Mouse (Mus musculus) myocyte (in vitro differentiated cells): ENCODE results near the gene Mrtfa. TPM values are rescaled to one million over a fixed set of nuclear protein-coding genes. Genes with fewer than 3 reads are reported as not detected.

ENCODE experiments used
- H3K27me3 ChIP-seq: one replicate; pipeline ENCODE4 v1.6.1; 2011; ENCODE audit not compliant: control insufficient read depth, insufficient read depth, insufficient read length
- H3K36me3 ChIP-seq: one replicate; pipeline ENCODE4 v1.6.1; 2011; ENCODE audit not compliant: control insufficient read depth, insufficient read depth
- H3K4me2 ChIP-seq: one replicate; pipeline ENCODE4 v1.6.1; 2011; ENCODE audit warnings: low read depth, control low read depth
- H3K4me3 ChIP-seq: one replicate; pipeline ENCODE4 v1.5.1; 2011; ENCODE audit warnings: mild to moderate bottlenecking, control low read depth, moderate library complexity
- H3K79me2 ChIP-seq: one replicate; pipeline ENCODE4 v1.6.1; 2011; ENCODE audit not compliant: control insufficient read depth, insufficient read depth
- H3ac ChIP-seq: one replicate; pipeline ENCODE4 v1.6.1; 2011; ENCODE audit not compliant: control insufficient read depth, insufficient read length
- CEBPB ChIP-seq: IDR thresholded peaks from 2 replicates; pipeline ENCODE4 v1.6.1; 2011; ENCODE audit warnings: mild to moderate bottlenecking, moderate library complexity; ENCODE audit not compliant: poor library complexity, insufficient read depth, severe bottlenecking
- E2F4 ChIP-seq: IDR thresholded peaks from one replicate; pipeline ENCODE4 v1.6.1; 2011; ENCODE audit warnings: mild to moderate bottlenecking, control low read depth, moderate library complexity; ENCODE audit not compliant: insufficient read depth
- MAX ChIP-seq: IDR thresholded peaks from one replicate; pipeline ENCODE4 v1.6.1; 2011; ENCODE audit warnings: low read depth, mild to moderate bottlenecking, control low read depth
- MYOD1 ChIP-seq, 3 experiments: IDR thresholded peaks; one replicate each; pipeline ENCODE4 v1.6.1; 2011; ENCODE audit warnings: control low read depth in 2 of 3, low read depth in 2 of 3, mild to moderate bottlenecking in 2 of 3, moderate library complexity in 1 of 3; ENCODE audit not compliant: insufficient read length in 2 of 3, control insufficient read depth in 1 of 3
- MYOG ChIP-seq, 3 experiments: IDR thresholded peaks; one replicate each; pipeline ENCODE4 v1.6.1; 2011; ENCODE audit warnings: control low read depth in 2 of 3, low read depth in 2 of 3, mild to moderate bottlenecking in 2 of 3; ENCODE audit not compliant: insufficient read length in 2 of 3, control insufficient read depth in 1 of 3, insufficient read depth in 1 of 3
- POLR2A ChIP-seq: IDR thresholded peaks from one replicate; pipeline ENCODE4 v1.6.1; 2011; ENCODE audit warnings: low read depth, mild to moderate bottlenecking, control low read depth, moderate library complexity; ENCODE audit not compliant: insufficient read length
- POLR2AphosphoS2 ChIP-seq: IDR thresholded peaks from one replicate; pipeline ENCODE4 v1.6.1; 2011; ENCODE audit warnings: low read depth, control low read depth; ENCODE audit not compliant: insufficient read length
- REST ChIP-seq: IDR thresholded peaks from one replicate; pipeline ENCODE4 v1.6.1; 2011; ENCODE audit warnings: mild to moderate bottlenecking, control low read depth, moderate library complexity; ENCODE audit not compliant: insufficient read depth, insufficient read length
- SRF ChIP-seq: IDR thresholded peaks from one replicate; pipeline ENCODE4 v1.6.1; 2011; ENCODE audit warnings: low read depth; ENCODE audit not compliant: control insufficient read depth, insufficient read length
- TCF12 ChIP-seq: IDR thresholded peaks from one replicate; pipeline ENCODE4 v1.6.1; 2011; ENCODE audit warnings: mild to moderate bottlenecking, control low read depth; ENCODE audit not compliant: poor library complexity, insufficient read depth, severe bottlenecking
- TCF3 ChIP-seq: IDR thresholded peaks from one replicate; pipeline ENCODE4 v1.6.1; 2011; ENCODE audit warnings: low read depth, control low read depth; ENCODE audit not compliant: insufficient read length
- USF1 ChIP-seq: IDR thresholded peaks from one replicate; pipeline ENCODE4 v1.6.1; 2011; ENCODE audit warnings: low read depth, mild to moderate bottlenecking, control low read depth, moderate library complexity
- polyA plus RNA-seq: library from polyadenylated mRNA; unstranded; fragments of >200 nt; fragmentation: generic; extraction: Trizol; gene quantifications from one replicate; pipeline ENCODE4 v1.2.1, GENCODE M21; 2012; ENCODE audit warnings: missing spikeins

Gene Mrtfa
- polyA plus RNA-seq, 1 experiment = 36.0 TPM

GRCm38 (mm10) chr15:81216906-81217653 lies 26.5 kb upstream of the Mrtfa start:
- Histone ChIP-seq H3K4me2 (peak overlapping the region; percentile 79), H3K36me3 (no peaks in the 10 kb centered on the region), H3K79me2 (no peaks in the 10 kb centered on the region), H3K4me3 (peak overlapping the region; percentile 5), H3K27me3 (no peaks in the 10 kb centered on the region), H3ac (no peak overlapping the region)
- TF ChIP-seq POLR2A (peak; percentile 53), POLR2AphosphoS2 (no peak)

GRCm38 (mm10) chr15:81212976-81213375 lies 22.4 kb upstream of the Mrtfa start:
- Histone ChIP-seq H3K36me3 (no peaks in the 10 kb centered on the region), H3K4me3 (no peak overlapping the region), H3K79me2 (no peaks in the 10 kb centered on the region), H3ac (no peak overlapping the region), H3K4me2 (peak overlapping the region; percentile 49), H3K27me3 (no peaks in the 10 kb centered on the region)
- TF ChIP-seq MYOG (IDR thresholded peaks at IDR 0.05; ENCODE audit: control insufficient read depth in 1 of 3, insufficient read depth in 1 of 3, insufficient read length in 2 of 3, low read depth in 2 of 3) = peak in 1 of 3 experiments; percentile 29
- no peak for TF ChIP-seq E2F4
- no peak for TF ChIP-seq MAX
- peak; percentile 24 for TF ChIP-seq TCF12
- TF ChIP-seq SRF = no peak
- no peak for TF ChIP-seq POLR2AphosphoS2
- no peak for TF ChIP-seq TCF3
- no peak for TF ChIP-seq MYOD1 (IDR thresholded peaks at IDR 0.05; ENCODE audit: control insufficient read depth in 1 of 3, insufficient read length in 2 of 3, low read depth in 2 of 3)
- no peak for TF ChIP-seq CEBPB
- TF ChIP-seq POLR2A = no peak

DNA sequence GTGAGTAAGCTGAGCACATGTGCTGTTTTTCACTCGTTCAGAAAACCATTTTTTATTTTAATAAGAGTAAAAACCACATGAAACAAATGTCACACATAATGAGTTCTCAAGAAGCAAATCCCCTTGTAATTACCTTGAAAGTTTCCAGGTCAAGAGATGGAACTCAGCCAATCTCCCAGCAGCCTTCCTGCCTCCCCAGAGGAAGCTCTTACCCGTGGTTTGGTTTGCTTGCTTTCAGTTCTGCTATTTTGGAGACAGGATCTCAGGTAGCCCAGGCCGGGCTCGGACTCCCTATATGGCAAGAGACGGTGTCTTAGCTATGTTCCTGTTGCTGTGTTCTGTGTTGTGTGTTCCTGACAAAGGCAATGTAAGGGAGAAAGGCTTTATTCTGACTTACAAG lies 19.9 kb upstream of the Mrtfa start:
- no peak overlapping the region for H3K4me2 ChIP-seq
- no peaks in the 10 kb centered on the region for H3K27me3 ChIP-seq
- no peaks in the 10 kb centered on the region for H3K79me2 ChIP-seq
- no peak overlapping the region for H3ac ChIP-seq
- TF ChIP-seq MYOG (IDR thresholded peaks at IDR 0.05; ENCODE audit: control insufficient read depth in 1 of 3, insufficient read depth in 1 of 3, insufficient read length in 2 of 3, low read depth in 2 of 3) (no peak), POLR2A (no peak), USF1 (no peak), TCF12 (no peak), E2F4 (no peak), TCF3 (no peak), REST (no peak), MAX (no peak), POLR2AphosphoS2 (no peak), MYOD1 (IDR thresholded peaks at IDR 0.05; ENCODE audit: control insufficient read depth in 1 of 3, insufficient read length in 2 of 3, low read depth in 2 of 3) (no peak), SRF (no peak), CEBPB (no peak)
- no peaks in the 10 kb centered on the region for H3K36me3 ChIP-seq
- H3K4me3 ChIP-seq = no peak overlapping the region

DNA sequence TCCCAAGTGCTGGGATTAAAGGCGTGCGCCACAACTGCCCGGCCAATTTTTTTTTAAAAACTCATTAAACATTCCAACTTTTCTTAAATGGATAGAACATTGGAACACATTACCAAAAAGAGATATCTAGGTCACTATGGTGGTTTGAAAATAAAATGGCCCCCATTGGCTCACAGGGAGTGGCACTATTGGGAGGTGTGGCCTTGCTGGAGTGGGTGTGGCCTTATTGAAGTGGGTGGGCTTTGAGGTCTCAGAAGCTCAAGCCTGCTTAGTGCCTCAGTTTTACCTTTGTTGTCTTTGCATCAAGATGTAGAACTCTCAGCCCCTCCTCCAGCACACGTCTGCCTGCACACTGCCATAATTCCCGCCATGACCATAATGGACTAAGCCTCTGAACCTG lies 11.9 kb upstream of the Mrtfa start:
- H3ac ChIP-seq = no peak overlapping the region
- no peaks in the 10 kb centered on the region for H3K27me3 ChIP-seq
- TF ChIP-seq MAX (no peak), MYOG (IDR thresholded peaks at IDR 0.05; ENCODE audit: control insufficient read depth in 1 of 3, insufficient read depth in 1 of 3, insufficient read length in 2 of 3, low read depth in 2 of 3) (no peak), SRF (no peak), USF1 (no peak), REST (no peak), POLR2AphosphoS2 (no peak), E2F4 (no peak), TCF12 (no peak), MYOD1 (IDR thresholded peaks at IDR 0.05; ENCODE audit: control insufficient read depth in 1 of 3, insufficient read length in 2 of 3, low read depth in 2 of 3) (no peak)
- no peak overlapping the region for H3K4me3 ChIP-seq
- H3K79me2 ChIP-seq = no peaks in the 10 kb centered on the region
- no peaks in the 10 kb centered on the region for H3K36me3 ChIP-seq
- no peak overlapping the region for H3K4me2 ChIP-seq

DNA sequence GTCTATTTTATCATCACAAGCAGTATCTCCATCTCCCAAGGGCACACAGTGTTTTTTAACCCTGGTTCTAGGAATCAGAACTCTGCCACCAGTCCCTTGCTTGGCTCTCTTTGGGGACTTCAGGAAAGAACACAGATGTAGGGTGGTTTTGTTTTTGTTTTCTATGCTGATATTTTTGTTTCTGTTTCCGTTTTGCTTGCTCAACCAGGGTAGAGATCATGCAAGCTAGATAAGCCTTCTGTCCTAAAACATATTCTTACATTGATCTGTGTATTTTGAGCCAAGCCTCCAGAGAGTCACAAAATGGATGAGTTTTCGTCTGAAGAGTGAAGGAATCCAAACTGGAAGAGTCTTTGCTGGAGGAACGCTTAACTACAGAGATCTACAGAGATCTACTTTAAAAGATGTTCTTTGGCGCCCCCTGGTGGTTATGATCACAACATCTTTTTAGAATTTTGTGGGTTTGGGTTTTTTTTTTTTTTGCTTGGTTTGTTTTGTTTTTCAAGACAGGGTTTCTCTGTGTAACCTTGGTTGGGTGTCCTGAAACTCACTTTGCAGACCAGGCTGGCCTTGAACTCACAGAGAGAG lies 8.9 kb upstream of the Mrtfa start:
- Histone ChIP-seq H3K36me3 (no peaks in the 10 kb centered on the region), H3K27me3 (no peaks in the 10 kb centered on the region), H3K79me2 (no peaks in the 10 kb centered on the region), H3ac (no peak overlapping the region), H3K4me2 (peak overlapping the region; percentile 40), H3K4me3 (no peak overlapping the region)
- TF ChIP-seq SRF (no peak), TCF12 (no peak), MYOG (IDR thresholded peaks at IDR 0.05; ENCODE audit: control insufficient read depth in 1 of 3, insufficient read depth in 1 of 3, insufficient read length in 2 of 3, low read depth in 2 of 3) (no peak), POLR2AphosphoS2 (no peak), MAX (no peak), USF1 (no peak), REST (no peak), CEBPB (no peak), POLR2A (no peak), MYOD1 (IDR thresholded peaks at IDR 0.05; ENCODE audit: control insufficient read depth in 1 of 3, insufficient read length in 2 of 3, low read depth in 2 of 3) (no peak), E2F4 (no peak), TCF3 (no peak)
